10 mouse cellular contexts compared by ENCODE assay signal in genomic region chr17:8780484-8780883, GRCm38 (mm10).
"Had no signal": no experiment of that assay in that cellular context is flagged by ENCODE, and none has a peak within 500 bp of the region (broad histone marks: within the 10 kb centered on the region; RNA-seq: fewer than 3 reads in every experiment).

No protein-coding gene starts in this region.

- DNase-seq: kidney, postnatal 25 days; layer of hippocampus, adult 9-11 months; liver, embryonic 13.5 days; lung, adult 2 months; lung, postnatal 14 days; lung, postnatal 4 days; midbrain, embryonic 14.5 days; thymus, adult 2 months; thymus, postnatal 14 days; thymus, postnatal 4 days had no signal
